Mouse (Mus musculus): ENCODE measurements around the gene Pglyrp3.
A peak's percentile ranks its signal among the peaks of the same experiment; 100 is the strongest.
"Not testable (repeated sequence)": the region's sequence is repeated elsewhere in the genome, so short reads cannot be mapped to it uniquely, and the experiment has no call there.

Pglyrp3 gene

GRCm38 (mm10) chr3:92014283-92014682 lies at the start of gene Pglyrp3:
Gene Pglyrp3, plus strand, starts transcription at chr3:92014583.
- DNase-seq: no peak

GRCm38 (mm10) chr3:92011001-92011400 lies 3.4 kb upstream of the Pglyrp3 start:
- no peak for DNase-seq

DNA sequence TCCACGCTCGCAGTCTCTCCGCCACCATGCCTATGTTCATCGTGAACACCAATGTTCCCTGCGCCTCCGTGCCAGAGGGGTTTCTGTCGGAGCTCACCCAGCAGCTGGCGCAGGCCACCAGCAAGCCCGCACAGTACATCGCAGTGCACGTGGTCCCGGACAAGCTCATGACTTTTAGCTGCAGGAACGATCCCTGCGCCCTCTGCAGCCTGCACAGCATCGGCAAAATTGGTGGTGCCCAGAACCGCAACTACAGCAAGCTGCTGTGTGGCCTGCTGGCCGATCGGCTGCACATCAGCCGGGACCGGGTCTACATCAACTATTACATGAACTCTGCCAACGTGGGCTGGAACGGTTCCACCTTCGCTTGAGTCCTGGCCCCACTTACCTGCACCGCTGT lies 10.2 kb downstream of the Pglyrp3 start:
- not testable (repeated sequence) for DNase-seq

GRCm38 (mm10) chr3:92033203-92033602 lies 18.8 kb downstream of the Pglyrp3 start:
- no peak for DNase-seq

- DNase-seq: no peak
Observed at GRCm38 (mm10) chr3:92033892-92034291, 19.5 kb downstream of the Pglyrp3 start.

DNA sequence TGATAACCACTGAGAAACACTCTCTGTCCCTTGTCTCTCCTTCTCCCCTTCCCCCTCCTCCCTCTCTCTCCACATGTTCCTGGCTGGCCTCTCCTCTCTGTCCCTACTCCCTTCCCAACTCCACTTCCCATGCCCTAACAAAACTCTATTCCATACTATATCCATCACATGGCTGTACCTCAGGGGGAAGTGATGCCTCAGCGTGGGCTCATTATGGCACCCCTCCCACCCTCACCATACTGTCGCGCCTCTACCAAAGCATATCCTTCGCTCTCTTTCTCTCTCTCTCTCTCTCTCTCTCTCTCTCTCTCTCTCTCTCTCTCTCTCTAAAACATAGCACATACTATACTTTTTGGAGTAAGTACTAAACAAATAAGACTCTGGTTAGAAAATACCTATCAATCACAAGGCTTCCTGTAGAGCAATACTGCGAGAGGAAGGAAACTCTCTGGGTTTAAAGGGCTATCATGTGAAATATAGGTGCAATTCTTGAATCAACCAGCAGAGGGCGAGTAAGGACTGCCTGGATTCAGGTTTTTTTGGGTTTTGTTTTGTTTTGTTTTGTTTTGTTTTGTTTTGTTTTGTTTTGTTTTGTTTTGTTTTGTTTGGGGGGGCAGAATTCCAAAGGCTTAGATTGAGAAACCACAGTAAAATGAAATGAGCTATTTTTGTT lies 36.1 kb downstream of the Pglyrp3 start:
- no peak for DNase-seq

- DNase-seq: peak; percentile 10 to 24
Observed at GRCm38 (mm10) chr3:92080462-92081284, 66.3 kb downstream of the Pglyrp3 start.
